Mouse (Mus musculus) left cerebral cortex, adult 2 months (tissue): ENCODE measurements around the gene Mapkbp1. TPM values are rescaled to one million over a fixed set of nuclear protein-coding genes. Genes with fewer than 3 reads are reported as not detected.

ENCODE experiments used
- DNase-seq, 2 experiments: peaks; one replicate each; pipeline ENCODE4 v3.0.0; 2021 to 2022; ENCODE audit warnings: low spot score in 2 of 2, mixed read lengths in 1 of 2; ENCODE audit errors: extremely low spot score in 1 of 2
- H3K27ac ChIP-seq: fragments of 200-600 bp; 2 replicates; pipeline ENCODE4 v1.8.1; 2022
- H3K4me3 ChIP-seq: fragments of 200-600 bp; 2 replicates; pipeline ENCODE4 v1.8.1; 2022
- CTCF ChIP-seq: fragments of 200-600 bp; IDR thresholded peaks from 2 replicates; pipeline ENCODE4 v1.8.1; 2022; ENCODE audit warnings: antibody characterized with exemption, mild to moderate bottlenecking, moderate library complexity
- intact Hi-C: fragments of 180-260 bp; cut with DNase I; formaldehyde crosslinking; loops from one replicate; pipeline ENCODE4 v1.15.1; 2025
- microRNA-seq, 2 experiments: library from miRNA; unstranded; fragments of <30 nt; microRNA quantifications; one replicate each; pipeline ENCODE4 v1.2.0; 2021
- total RNA-seq, 2 experiments: library from RNA; stranded (reverse); gene quantifications; 2 replicates each; pipeline ENCODE4 v1.2.3; 2021

Mapkbp1 gene
- total RNA-seq, 2 experiments from 2014 or later, result 54.1 to 57.0 TPM

- no peak for TF ChIP-seq CTCF
- Histone ChIP-seq H3K4me3 (no peak overlapping the region), H3K27ac (no peak overlapping the region)
- intact Hi-C loops, result no loop called here
- no peak for DNase-seq
Observed at GRCm38 (mm10) chr2:120060190-120060589, 87.7 kb downstream of the Mapkbp1 start.

DNA sequence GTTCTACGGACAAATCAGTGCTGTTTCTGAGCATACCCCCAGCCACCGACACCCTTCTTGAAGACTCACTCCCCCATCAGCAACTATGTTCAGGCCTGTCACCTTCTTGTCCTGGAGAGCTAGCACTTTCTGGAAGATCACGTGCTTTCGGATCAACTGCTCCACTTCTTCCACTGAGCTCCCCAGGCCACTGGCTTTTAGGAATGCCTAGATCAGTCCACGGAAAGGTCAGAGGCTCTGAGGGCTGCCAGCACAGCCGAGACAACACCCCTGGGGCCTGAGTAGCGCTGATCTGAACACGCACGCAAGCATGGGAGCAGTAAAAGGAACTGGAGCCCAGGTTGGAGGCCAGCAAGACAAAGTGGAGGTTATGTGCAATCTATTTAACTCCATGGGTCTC lies 88.2 kb downstream of the Mapkbp1 start:
- intact Hi-C loops, result no loop called here
- no peak overlapping the region for H3K27ac ChIP-seq
- no peak for TF ChIP-seq CTCF
- no peak overlapping the region for H3K4me3 ChIP-seq
- DNase-seq, result no peak

GRCm38 (mm10) chr2:120062248-120062647 lies 89.7 kb downstream of the Mapkbp1 start:
- Histone ChIP-seq H3K27ac (no peak overlapping the region), H3K4me3 (no peak overlapping the region)
- no peak for DNase-seq
- TF ChIP-seq CTCF, result no peak
- intact Hi-C loops, result no loop called here

- no peak for DNase-seq
- intact Hi-C loops, result no loop called here
- TF ChIP-seq CTCF, result peak; percentile 30
Observed at GRCm38 (mm10) chr2:120064639-120065038, 92.1 kb downstream of the Mapkbp1 start.

GRCm38 (mm10) chr2:120065243-120065642 lies 92.7 kb downstream of the Mapkbp1 start:
- Histone ChIP-seq H3K4me3 (no peak overlapping the region), H3K27ac (no peak overlapping the region; the same call in 1 of the 2 replicates)
- TF ChIP-seq CTCF, result no peak
- intact Hi-C loops, result no loop called here
- peak in 1 of 2 experiments; percentile 55 for DNase-seq

More at GRCm38 (mm10) chr2:120064639-120065038, 92.1 kb downstream of the Mapkbp1 start:
- H3K4me3 ChIP-seq, result no peak overlapping the region
- H3K27ac ChIP-seq, result no peak overlapping the region

DNA sequence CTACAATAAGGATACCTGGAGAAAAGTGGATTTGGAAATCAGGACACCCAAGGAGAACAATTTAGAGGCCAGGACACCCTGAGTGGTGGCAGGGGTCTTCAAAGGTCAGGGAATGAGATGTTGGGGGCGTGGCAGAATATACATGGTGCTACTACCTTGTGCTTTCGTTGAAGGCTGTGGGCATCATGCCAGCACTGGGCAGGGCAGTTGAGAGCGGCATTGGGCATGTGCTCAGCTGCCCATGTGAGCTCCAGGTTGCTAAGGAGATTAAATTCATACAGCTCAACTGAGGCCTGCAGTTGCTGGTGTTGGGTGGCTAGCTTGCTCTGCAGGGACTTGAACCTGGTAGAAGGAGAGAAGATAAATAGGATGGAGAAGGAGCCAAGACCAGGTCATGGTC lies 93.7 kb downstream of the Mapkbp1 start:
- intact Hi-C loops, result no loop called here
- no peak for DNase-seq
- Histone ChIP-seq H3K4me3 (no peak overlapping the region), H3K27ac (no peak overlapping the region)
- no peak for TF ChIP-seq CTCF

DNA sequence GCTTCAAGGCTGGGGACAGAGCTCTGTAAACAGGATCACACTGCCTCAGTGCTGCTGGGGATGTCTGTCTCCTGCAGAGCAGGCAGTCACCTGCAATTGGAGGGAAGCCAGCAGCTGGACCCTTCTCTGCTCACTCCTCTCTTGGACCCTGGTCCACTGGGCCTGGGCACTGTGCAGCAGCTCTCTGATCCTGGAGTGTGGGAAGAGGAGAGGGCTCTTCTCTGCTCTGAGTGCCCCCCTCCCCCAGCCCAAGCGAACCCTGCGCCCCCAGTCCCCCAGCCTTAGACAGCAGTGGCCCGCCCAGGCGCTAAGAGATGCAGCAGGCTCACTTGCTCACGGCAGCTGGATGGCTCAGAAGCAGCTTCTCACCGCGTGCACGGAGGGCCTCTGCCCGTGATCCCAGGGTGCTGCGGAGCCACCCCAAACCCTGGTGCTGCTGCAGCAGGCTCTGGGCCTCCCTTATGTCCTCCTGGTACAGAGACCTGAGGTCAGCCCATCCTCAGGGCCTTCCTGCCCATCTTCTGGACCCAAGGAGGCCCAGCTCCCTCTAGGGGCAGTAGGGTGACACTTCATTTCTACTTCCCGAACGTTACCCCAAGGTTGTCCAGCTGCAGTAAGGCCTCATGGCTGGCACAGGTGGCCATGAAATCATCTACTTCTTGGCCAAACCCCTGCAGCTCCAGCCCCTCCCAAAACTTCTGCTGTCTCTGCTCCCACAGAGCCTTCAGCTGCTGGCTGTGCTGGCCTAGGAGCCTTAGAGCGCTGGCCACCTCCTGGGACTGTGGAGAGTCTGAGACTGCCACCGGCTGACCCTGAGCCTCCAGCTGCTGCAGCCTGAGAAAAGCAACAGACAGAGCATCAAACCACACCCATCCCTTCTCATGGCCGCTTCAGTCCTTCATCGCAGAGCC lies 96.3 kb downstream of the Mapkbp1 start:
- intact Hi-C loops, result no loop called here
- peak overlapping the region; percentile 17 for H3K27ac ChIP-seq
- TF ChIP-seq CTCF, result peak; percentile 68
- no peak overlapping the region for H3K4me3 ChIP-seq
- no peak for DNase-seq

DNA sequence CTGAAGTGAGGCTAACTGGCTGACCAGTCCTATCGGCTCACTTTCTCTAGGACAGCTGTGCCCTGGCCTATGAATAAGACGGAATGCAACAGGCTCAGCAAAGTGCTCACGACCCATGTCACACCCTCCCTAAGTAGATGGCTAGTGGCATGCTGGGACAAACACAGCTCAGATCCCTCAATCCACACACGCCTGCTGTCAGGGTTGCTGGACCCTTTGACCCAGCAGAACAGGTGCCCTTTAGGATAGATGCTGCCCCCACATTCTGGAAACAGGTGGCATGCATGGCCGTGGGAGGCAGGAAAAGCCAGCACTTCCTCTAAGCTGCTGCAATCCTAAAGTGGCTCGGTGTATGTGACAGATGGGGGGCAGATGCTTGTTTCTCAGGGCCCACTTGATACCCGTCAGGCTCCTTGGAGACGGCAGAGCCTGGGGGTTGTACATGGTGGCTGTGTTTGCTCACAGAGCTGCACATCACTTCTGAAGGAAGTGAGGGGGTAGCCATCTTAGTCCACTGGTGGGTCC lies 97.0 kb downstream of the Mapkbp1 start:
- intact Hi-C loops, result no loop called here
- peak overlapping the region; percentile 69 for H3K27ac ChIP-seq
- no peak overlapping the region for H3K4me3 ChIP-seq
- peak; percentile 52 to 59 for DNase-seq
- TF ChIP-seq CTCF, result no peak

DNA sequence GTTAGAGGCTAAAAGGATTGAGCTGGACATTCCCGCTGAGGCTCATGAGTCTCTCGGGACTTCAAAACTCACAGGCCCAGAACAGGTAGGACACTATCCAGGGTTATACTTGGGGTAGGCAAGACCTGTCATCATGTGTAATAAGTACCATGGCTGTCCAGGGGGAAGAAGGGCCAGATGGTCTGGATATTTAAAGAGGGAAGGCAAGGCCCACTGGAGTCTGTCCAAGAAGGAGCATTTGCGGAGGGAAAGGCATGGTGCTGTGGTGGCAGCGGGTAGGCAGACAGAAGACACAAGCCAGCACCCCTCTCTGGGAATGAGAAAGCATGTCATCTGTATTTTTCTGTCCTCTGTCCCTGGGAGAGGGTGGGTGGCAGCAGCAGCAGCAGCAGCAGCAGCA lies 101.6 kb downstream of the Mapkbp1 start:
- intact Hi-C loops, result loop anchor here (5.0 kb wide), 1 partner anchor 102 kb away; the partner anchor contains the start of gene Mapkbp1
- Histone ChIP-seq H3K27ac (no peak overlapping the region), H3K4me3 (no peak overlapping the region)
- DNase-seq, result no peak
- TF ChIP-seq CTCF, result no peak

DNA sequence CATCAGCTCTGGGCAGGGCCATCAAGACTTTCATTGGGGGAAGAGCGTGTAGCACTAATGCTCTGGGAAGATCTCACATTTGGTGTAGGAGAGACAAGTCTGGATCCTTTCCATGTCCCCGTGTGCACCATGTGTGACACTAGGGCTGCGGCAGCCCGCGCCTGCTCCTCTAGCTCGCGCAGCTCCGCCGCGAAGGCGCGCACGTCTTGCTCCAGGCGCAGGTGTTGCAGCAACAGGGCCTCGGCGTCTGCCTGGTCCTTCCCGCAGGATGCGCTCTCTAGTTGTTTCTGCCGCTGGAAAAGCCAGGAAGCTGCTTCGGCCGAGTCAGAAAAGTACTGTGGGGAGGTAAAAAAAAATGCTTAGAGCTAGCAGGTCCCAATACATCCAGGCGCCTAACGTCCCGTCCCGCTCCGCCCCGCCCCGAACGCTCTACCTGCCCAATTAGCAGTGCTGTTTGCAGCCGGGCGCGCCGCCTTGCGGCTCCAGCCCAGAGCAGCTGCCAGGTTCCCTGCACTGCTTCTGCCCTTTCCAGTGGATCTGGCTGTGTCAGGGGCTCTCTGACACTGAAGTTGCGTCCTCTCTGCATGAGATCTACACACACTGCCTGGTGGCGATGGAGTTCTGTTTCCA lies 103.7 kb downstream of the Mapkbp1 start:
- intact Hi-C loops, result no loop called here
- peak; percentile 55 for TF ChIP-seq CTCF

More for the DNA sequence above, 103.7 kb downstream of the Mapkbp1 start:
- H3K4me3 ChIP-seq, result peak overlapping the region; percentile 43
- no peak overlapping the region for H3K27ac ChIP-seq
- DNase-seq, result peak; percentile 48 to 58

Small RNA genes lying within 50 kb of the gene (microRNA-seq; reads per million reads assigned to microRNA genes)
- 0.48 to 0.49 reads per million in 2 experiments for gene Mir7665

Other genes with a start within 250 kb of the Mapkbp1 start
- gene Itpka, start 230.4 kb upstream of the Mapkbp1 start, total RNA-seq, result 100 to 1,000 TPM; 186 to 195 TPM
- gene Ltk, start 212.3 kb upstream of the Mapkbp1 start, total RNA-seq, result 10 to 100 TPM; 22.5 to 25.0 TPM
- 10 to 100 TPM; 18.6 to 19.5 TPM for gene Rpap1, start 185.2 kb upstream of the Mapkbp1 start, total RNA-seq
- 100 to 1,000 TPM; 203 to 208 TPM for gene Tyro3, start 175.0 kb upstream of the Mapkbp1 start, total RNA-seq
- gene Mga, start 75.5 kb upstream of the Mapkbp1 start, total RNA-seq, result 10 to 100 TPM; 71.8 to 77.0 TPM
- gene Jmjd7, start 54.8 kb downstream of the Mapkbp1 start, total RNA-seq, result 1 to 10 TPM; 4.7 to 6.9 TPM
- 1 to 10 TPM in 1 of 2 experiments, under 1 TPM in 1; 0.97 to 1.3 TPM for gene Gm28042, start 54.8 kb downstream of the Mapkbp1 start, total RNA-seq
- gene Pla2g4b, start 60.7 kb downstream of the Mapkbp1 start, total RNA-seq, result 1 to 10 TPM; 3.9 to 4.1 TPM
- gene Ehd4, start 181.9 kb downstream of the Mapkbp1 start, total RNA-seq, result 10 to 100 TPM; 12.1 to 15.0 TPM